Mouse (Mus musculus) spleen, adult 2 months (tissue): ENCODE results near the gene Cpvl.

Source experiments
- CTCF ChIP-seq: fragments of 200-500 bp; IDR thresholded peaks from 2 replicates; pipeline ENCODE4 v1.5.1; 2011; ENCODE audit warnings: mild to moderate bottlenecking, inconsistent platforms; ENCODE audit not compliant: insufficient read depth, insufficient read length, insufficient replicate concordance; ENCODE audit errors: extremely low read depth
- POLR2A ChIP-seq: fragments of 200-500 bp; IDR thresholded peaks from 2 replicates; pipeline ENCODE4 v1.6.1; 2011; ENCODE audit warnings: low read depth, low read length, inconsistent platforms

- TF ChIP-seq CTCF (no peak), POLR2A (no peak)
Observed at GRCm38 (mm10) chr6:53893731-53894130, 84.7 kb downstream of the Cpvl start.
